Mouse (Mus musculus): Measurements from ENCODE around the gene Gm3952. TPM values are rescaled to one million over a fixed set of nuclear protein-coding genes. Genes with fewer than 3 reads are reported as not detected.

Gm3952 gene
- not detected in 2 replicates for polyA plus RNA-seq (2015; fragmentation: Nextera tagmentation; extraction: Ambion mirVana)

DNA sequence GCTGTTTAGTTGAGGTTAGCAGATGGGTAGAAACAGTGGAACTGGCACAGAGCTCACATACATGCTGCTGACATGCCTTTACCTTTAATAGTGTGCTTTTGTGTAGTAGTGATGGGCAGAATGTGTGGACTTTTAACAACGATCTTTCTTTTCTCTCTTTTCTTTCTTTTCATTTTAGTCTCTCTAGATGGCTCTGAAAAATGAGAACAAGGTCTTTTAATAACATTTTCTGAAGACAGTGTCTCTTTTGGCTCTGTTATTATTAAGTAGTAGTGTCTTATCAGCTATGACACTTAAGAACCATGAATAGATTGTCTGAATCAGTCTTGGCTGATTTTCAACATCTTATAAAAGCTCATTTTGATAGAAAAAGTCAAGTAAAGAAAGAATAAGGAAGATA, at the start of gene Gm3952:
Gm3952 (minus strand) TSS at position 101 of the 400 bp plus-strand sequence.
- ATAC-seq (ENCODE audit: low FRiP score, low TSS enrichment): no peak
- Histone ChIP-seq H3K27me3 (ENCODE audit: insufficient read depth, low read length) (no peaks in the 10 kb centered on the region), H3K27ac (ENCODE audit: low read length) (no peak within 1 kb of the TSS), H3K4me2 (replicated peaks; ENCODE audit: low read depth, low read length) (no peak within 1 kb of the TSS), H3K9ac (replicated peaks; ENCODE audit: low read length) (no peak within 1 kb of the TSS), H3K4me1 (ENCODE audit: insufficient read depth, low read length) (no peaks in the 10 kb centered on the region), H3K4me3 (ENCODE audit: low read length) (no peak within 1 kb of the TSS), H3K36me3 (ENCODE audit: insufficient read depth, low read length) (no peaks in the 10 kb centered on the region), H3K9me3 (ENCODE audit: low read length) (no peaks in the 10 kb centered on the region)
- WGBS: 73% methylated on average over 1 of the region's 1 CpGs

DNA sequence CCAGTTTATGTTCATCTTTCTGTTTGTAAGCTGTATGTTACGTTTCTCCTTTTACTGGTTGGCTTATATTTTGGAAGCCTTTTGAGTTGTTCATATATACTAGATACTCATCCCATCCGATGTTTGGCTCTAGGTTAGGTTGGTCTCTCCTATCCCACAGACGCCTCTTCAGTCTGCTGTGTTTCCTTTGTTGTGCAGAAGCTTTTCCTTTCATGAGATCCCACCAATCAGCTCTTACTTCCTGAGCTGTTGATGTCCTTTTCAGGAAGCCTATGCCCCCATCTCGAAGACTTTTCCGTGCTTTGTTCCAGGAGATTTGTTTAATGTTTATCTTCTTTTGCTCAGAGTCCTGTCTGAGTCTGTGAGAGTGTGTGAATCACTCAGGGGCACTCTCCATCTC, 45.3 kb upstream of the Gm3952 start:
- ATAC-seq (ENCODE audit: low FRiP score, low TSS enrichment): no peak
- no peaks in the 10 kb centered on the region for H3K9me3 ChIP-seq (ENCODE audit: low read length)
- H3K27ac ChIP-seq (ENCODE audit: low read length): no peak overlapping the region
- no peaks in the 10 kb centered on the region for H3K36me3 ChIP-seq (ENCODE audit: insufficient read depth, low read length)
- no peak overlapping the region for H3K9ac ChIP-seq (replicated peaks; ENCODE audit: low read length)
- no peak overlapping the region for H3K4me2 ChIP-seq (replicated peaks; ENCODE audit: low read depth, low read length)
- no peaks in the 10 kb centered on the region for H3K4me1 ChIP-seq (ENCODE audit: insufficient read depth, low read length)
- 55% methylated on average over 5 of the region's 5 CpGs for WGBS
- no peaks in the 10 kb centered on the region for H3K27me3 ChIP-seq (ENCODE audit: insufficient read depth, low read length)
- H3K4me3 ChIP-seq (ENCODE audit: low read length): no peak overlapping the region

DNA sequence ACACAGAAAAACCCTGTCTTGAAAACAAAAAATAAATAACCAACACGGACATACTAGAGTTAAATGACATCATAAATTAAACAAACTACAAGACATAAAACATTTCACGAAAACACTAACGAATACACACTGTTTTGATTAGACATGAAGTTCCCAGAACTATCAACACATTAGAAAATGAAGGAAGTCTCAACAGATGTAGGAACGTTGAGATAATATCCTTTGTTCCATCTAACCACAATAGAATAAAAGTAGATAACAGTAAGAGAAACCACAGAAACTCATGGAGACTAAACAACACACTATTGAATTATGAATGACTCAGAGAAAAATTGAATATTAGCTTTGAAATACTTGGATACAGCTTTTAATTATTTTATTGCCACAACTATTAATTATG, 14.0 kb upstream of the Gm3952 start:
- H3K4me3 ChIP-seq (ENCODE audit: low read length): no peak overlapping the region
- 59% methylated on average over 4 of the region's 4 CpGs for WGBS
- no peak overlapping the region for H3K4me2 ChIP-seq (replicated peaks; ENCODE audit: low read depth, low read length)
- H3K9ac ChIP-seq (replicated peaks; ENCODE audit: low read length): no peak overlapping the region
- H3K27me3 ChIP-seq (ENCODE audit: insufficient read depth, low read length): no peaks in the 10 kb centered on the region
- no peaks in the 10 kb centered on the region for H3K4me1 ChIP-seq (ENCODE audit: insufficient read depth, low read length)
- no peak for ATAC-seq (ENCODE audit: low FRiP score, low TSS enrichment)
- no peaks in the 10 kb centered on the region for H3K9me3 ChIP-seq (ENCODE audit: low read length)
- H3K36me3 ChIP-seq (ENCODE audit: insufficient read depth, low read length): no peaks in the 10 kb centered on the region
- no peak overlapping the region for H3K27ac ChIP-seq (ENCODE audit: low read length)

DNA sequence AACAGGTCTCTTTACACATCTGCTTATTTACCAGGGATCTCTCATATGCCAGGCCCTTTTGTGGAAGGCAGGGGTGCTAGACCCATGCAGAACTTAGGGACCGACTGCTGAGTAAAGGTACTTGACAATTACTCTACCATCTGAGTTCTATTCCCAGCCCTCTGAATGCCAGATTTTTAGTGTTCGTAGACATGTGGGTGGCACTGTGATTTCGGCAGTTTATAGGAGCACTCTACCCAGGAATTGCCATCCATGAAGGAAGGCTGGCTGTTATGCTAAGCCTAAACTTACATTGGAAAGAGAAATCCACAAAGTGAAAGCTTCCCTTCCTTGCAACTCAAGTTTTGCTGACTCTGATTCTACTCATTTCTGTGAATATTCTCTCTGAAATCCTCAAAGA, 62.8 kb downstream of the Gm3952 start:
- no peaks in the 10 kb centered on the region for H3K4me1 ChIP-seq (ENCODE audit: insufficient read depth, low read length)
- no peaks in the 10 kb centered on the region for H3K27me3 ChIP-seq (ENCODE audit: insufficient read depth, low read length)

DNA sequence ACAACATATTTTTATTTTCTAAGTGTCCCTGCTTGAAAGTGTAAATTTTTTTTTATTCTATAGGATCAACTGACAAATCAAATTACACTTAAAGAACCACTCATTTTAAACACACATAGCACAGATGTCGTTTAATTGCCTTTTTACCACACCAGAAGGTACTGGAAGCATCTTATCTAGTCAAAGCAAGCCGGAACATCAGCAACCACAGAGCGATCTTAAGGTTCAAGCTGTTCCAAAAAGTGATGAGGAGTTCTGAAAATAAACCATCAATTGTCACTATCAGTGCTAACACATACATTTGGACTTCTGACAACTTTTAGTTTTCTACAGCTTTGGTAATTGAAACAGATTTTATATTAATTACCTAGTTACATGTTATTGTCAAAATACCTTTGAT, 64.4 kb downstream of the Gm3952 start:
- Histone ChIP-seq H3K9ac (replicated peaks; ENCODE audit: low read length) (no peak overlapping the region), H3K4me1 (ENCODE audit: insufficient read depth, low read length) (no peaks in the 10 kb centered on the region), H3K4me2 (replicated peaks; ENCODE audit: low read depth, low read length) (no peak overlapping the region), H3K9me3 (ENCODE audit: low read length) (no peaks in the 10 kb centered on the region), H3K27ac (ENCODE audit: low read length) (no peak overlapping the region), H3K4me3 (ENCODE audit: low read length) (no peak overlapping the region), H3K36me3 (ENCODE audit: insufficient read depth, low read length) (peaks cover 51% of the 10 kb centered on the region), H3K27me3 (ENCODE audit: insufficient read depth, low read length) (no peaks in the 10 kb centered on the region)
- no peak for ATAC-seq (ENCODE audit: low FRiP score, low TSS enrichment)
- WGBS: 95% methylated on average over 3 of the region's 3 CpGs

More for the DNA sequence above, 62.8 kb downstream of the Gm3952 start:
- H3K27ac ChIP-seq (ENCODE audit: low read length): no peak overlapping the region
- H3K36me3 ChIP-seq (ENCODE audit: insufficient read depth, low read length): peaks cover 45% of the 10 kb centered on the region
- WGBS: 98% methylated on average over 3 of the region's 3 CpGs
- no peak overlapping the region for H3K4me2 ChIP-seq (replicated peaks; ENCODE audit: low read depth, low read length)
- no peak for ATAC-seq (ENCODE audit: low FRiP score, low TSS enrichment)
- H3K4me3 ChIP-seq (ENCODE audit: low read length): no peak overlapping the region
- H3K9ac ChIP-seq (replicated peaks; ENCODE audit: low read length): no peak overlapping the region
- no peaks in the 10 kb centered on the region for H3K9me3 ChIP-seq (ENCODE audit: low read length)

DNA sequence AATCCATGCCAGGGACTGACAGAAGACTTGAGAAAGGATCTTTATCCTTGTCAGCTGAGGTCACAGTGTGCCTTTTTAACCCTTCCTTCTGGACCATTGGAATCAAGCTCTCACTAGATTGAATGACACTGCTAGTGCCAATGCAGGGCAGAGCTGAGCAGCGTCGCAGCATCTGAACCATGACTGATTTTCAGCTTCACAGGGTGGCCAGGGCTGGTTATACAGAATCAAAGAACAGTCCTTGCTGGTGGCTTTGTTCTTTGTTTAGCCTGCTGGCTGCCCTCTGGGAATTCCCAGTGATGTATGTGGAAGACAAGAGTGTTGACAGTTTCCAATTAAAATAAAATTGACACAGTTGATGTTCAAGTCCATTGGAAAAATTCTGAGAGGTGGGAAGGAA, 66.2 kb downstream of the Gm3952 start:
- 67% methylated on average over 2 of the region's 2 CpGs for WGBS
- peaks cover 52% of the 10 kb centered on the region for H3K36me3 ChIP-seq (ENCODE audit: insufficient read depth, low read length)
- H3K9ac ChIP-seq (replicated peaks; ENCODE audit: low read length): no peak overlapping the region

DNA sequence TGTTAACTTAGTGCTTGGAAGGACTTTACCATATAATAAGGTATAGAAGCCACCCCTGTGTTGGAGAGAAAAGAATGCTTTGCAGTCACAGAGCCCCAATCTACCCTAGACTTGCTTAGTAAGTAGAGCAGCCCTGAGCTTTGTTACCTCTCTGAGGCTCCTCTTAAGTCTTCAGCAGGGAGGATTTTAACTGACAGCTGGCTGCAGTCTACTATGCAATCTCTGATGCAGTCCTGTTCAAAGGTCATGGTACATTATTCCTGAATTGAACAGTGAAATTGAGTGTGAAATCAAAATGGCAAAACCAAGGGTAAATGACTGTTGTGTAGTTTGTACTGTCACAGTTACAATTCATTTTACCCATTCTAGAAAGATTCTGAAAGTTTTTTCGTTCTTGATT, 71.3 kb downstream of the Gm3952 start:
- no peak for ATAC-seq (ENCODE audit: low FRiP score, low TSS enrichment)
- H3K27me3 ChIP-seq (ENCODE audit: insufficient read depth, low read length): no peaks in the 10 kb centered on the region
- H3K4me2 ChIP-seq (replicated peaks; ENCODE audit: low read depth, low read length): no peak overlapping the region
- H3K9ac ChIP-seq (replicated peaks; ENCODE audit: low read length): no peak overlapping the region
- no peaks in the 10 kb centered on the region for H3K4me1 ChIP-seq (ENCODE audit: insufficient read depth, low read length)
- H3K27ac ChIP-seq (ENCODE audit: low read length): no peak overlapping the region
- H3K4me3 ChIP-seq (ENCODE audit: low read length): no peak overlapping the region
- 100% methylated on average over 1 of the region's 1 CpGs for whole genome bisulfite sequencing
- H3K9me3 ChIP-seq (ENCODE audit: low read length): no peaks in the 10 kb centered on the region
- H3K36me3 ChIP-seq (ENCODE audit: insufficient read depth, low read length): peaks cover 60% of the 10 kb centered on the region

More for the DNA sequence above, 66.2 kb downstream of the Gm3952 start:
- no peak for ATAC-seq (ENCODE audit: low FRiP score, low TSS enrichment)
- Histone ChIP-seq H3K4me1 (ENCODE audit: insufficient read depth, low read length) (no peaks in the 10 kb centered on the region), H3K4me3 (ENCODE audit: low read length) (no peak overlapping the region), H3K27ac (ENCODE audit: low read length) (no peak overlapping the region), H3K9me3 (ENCODE audit: low read length) (no peaks in the 10 kb centered on the region), H3K27me3 (ENCODE audit: insufficient read depth, low read length) (no peaks in the 10 kb centered on the region), H3K4me2 (replicated peaks; ENCODE audit: low read depth, low read length) (no peak overlapping the region)

DNA sequence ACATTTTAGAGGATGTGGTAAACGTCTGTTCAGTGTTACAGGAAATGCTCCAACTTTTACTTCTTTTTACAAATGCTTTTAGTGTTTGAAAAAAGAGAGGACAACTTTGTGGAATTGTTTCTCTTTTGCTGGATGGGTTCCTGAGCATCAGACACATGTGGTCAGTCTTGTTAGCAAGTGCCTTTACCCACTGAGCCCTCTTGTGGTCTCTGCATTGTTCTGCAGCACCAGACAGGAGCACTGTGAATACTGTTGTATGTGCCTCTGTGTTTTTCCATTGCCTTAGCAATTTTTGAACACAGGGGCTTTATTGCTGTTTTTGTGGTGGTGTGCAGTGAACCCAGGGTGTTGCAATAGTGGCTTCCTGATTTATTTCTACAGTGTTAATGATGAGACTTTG, 73.7 kb downstream of the Gm3952 start:
- no peaks in the 10 kb centered on the region for H3K9me3 ChIP-seq (ENCODE audit: low read length)
- H3K4me3 ChIP-seq (ENCODE audit: low read length): no peak overlapping the region
- no peak overlapping the region for H3K9ac ChIP-seq (replicated peaks; ENCODE audit: low read length)
- H3K36me3 ChIP-seq (ENCODE audit: insufficient read depth, low read length): peaks cover 48% of the 10 kb centered on the region
- no peaks in the 10 kb centered on the region for H3K27me3 ChIP-seq (ENCODE audit: insufficient read depth, low read length)
- ATAC-seq (ENCODE audit: low FRiP score, low TSS enrichment): no peak
- 60% methylated on average over 1 of the region's 1 CpGs for WGBS
- H3K4me1 ChIP-seq (ENCODE audit: insufficient read depth, low read length): no peaks in the 10 kb centered on the region
- H3K27ac ChIP-seq (ENCODE audit: low read length): no peak overlapping the region
- no peak overlapping the region for H3K4me2 ChIP-seq (replicated peaks; ENCODE audit: low read depth, low read length)

DNA sequence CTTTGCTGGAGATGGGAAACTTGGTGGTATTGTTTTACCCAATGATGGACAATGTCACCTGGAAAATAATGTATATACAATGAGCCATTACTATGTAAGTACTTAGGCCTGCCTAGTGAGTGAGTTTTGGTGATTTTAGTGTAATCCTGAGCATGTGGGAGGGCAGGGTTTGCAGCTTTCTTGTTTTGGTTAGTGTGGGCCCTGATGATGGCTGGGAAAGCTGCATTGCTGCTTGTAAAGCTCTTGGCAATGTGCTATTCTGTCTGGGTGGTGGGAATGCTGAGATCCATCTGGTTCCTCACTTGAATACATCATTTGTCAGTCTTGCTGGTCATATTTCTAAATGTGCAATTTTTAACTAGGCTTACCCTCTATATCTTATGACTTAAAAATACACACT, 82.3 kb downstream of the Gm3952 start:
- Histone ChIP-seq H3K36me3 (ENCODE audit: insufficient read depth, low read length) (peaks cover 61% of the 10 kb centered on the region), H3K4me3 (ENCODE audit: low read length) (no peak overlapping the region), H3K9ac (replicated peaks; ENCODE audit: low read length) (no peak overlapping the region), H3K27me3 (ENCODE audit: insufficient read depth, low read length) (no peaks in the 10 kb centered on the region), H3K4me2 (replicated peaks; ENCODE audit: low read depth, low read length) (no peak overlapping the region), H3K9me3 (ENCODE audit: low read length) (no peaks in the 10 kb centered on the region), H3K27ac (ENCODE audit: low read length) (no peak overlapping the region), H3K4me1 (ENCODE audit: insufficient read depth, low read length) (no peaks in the 10 kb centered on the region)
- no peak for ATAC-seq (ENCODE audit: low FRiP score, low TSS enrichment)

DNA sequence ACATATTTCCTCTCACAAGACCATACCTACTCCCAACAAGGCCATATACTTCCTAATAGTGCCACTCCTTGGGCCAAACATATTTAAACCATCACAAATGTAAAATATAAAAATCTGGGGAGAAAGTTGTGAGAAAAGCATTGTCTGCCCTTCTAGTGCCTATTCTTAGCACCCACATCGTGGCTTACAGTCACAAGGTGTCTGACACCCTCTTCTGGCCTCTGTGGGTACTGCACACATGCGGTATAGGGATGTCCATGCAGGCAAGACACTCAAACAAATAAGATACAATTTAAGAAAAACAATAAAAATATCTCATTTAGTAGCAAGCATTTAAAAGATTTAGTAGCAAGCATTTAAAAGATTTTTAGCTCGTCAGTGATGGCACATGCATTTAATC, 89.2 kb downstream of the Gm3952 start:
- Histone ChIP-seq H3K36me3 (ENCODE audit: insufficient read depth, low read length) (peaks cover 46% of the 10 kb centered on the region), H3K9me3 (ENCODE audit: low read length) (no peaks in the 10 kb centered on the region), H3K9ac (replicated peaks; ENCODE audit: low read length) (no peak overlapping the region), H3K4me3 (ENCODE audit: low read length) (no peak overlapping the region), H3K27ac (ENCODE audit: low read length) (no peak overlapping the region), H3K27me3 (ENCODE audit: insufficient read depth, low read length) (no peaks in the 10 kb centered on the region), H3K4me2 (replicated peaks; ENCODE audit: low read depth, low read length) (no peak overlapping the region), H3K4me1 (ENCODE audit: insufficient read depth, low read length) (no peaks in the 10 kb centered on the region)
- no peak for ATAC-seq (ENCODE audit: low FRiP score, low TSS enrichment)
- 49% methylated on average over 3 of the region's 3 CpGs for WGBS

DNA sequence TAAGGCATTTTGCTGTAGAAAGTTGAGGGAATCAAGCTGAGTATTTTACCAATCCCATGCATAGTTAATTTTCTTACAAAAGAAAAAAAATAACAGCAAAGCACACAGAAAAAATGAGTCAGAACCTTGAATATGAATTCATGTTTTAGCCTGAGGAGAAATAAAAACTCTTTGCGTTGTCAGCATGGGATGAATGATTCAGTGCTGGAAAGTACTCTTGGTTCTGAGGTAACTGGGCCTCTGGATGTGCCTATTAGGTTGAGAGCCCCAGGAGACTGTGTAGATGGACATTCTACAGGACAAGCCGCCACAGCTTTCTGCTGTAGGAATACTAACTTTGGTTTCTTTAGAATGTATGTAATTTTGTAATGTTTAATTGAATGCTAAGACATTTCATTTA, 93.7 kb downstream of the Gm3952 start:
- Histone ChIP-seq H3K9me3 (ENCODE audit: low read length) (no peaks in the 10 kb centered on the region), H3K4me1 (ENCODE audit: insufficient read depth, low read length) (0 out of 2 replicates have a peak, but pooled peaks cover 8% of the 10 kb centered on the region), H3K27me3 (ENCODE audit: insufficient read depth, low read length) (no peaks in the 10 kb centered on the region), H3K4me2 (replicated peaks; ENCODE audit: low read depth, low read length) (no peak overlapping the region), H3K4me3 (ENCODE audit: low read length) (no peak overlapping the region), H3K36me3 (ENCODE audit: insufficient read depth, low read length) (peaks cover 18% of the 10 kb centered on the region; the same call in 1 of the 2 replicates), H3K27ac (ENCODE audit: low read length) (no peak overlapping the region), H3K9ac (replicated peaks; ENCODE audit: low read length) (no peak overlapping the region)
- 96% methylated on average over 2 of the region's 2 CpGs for WGBS
- no peak for ATAC-seq (ENCODE audit: low FRiP score, low TSS enrichment)

Measured in kidney, embryonic 16.5 days (tissue).